Mouse (Mus musculus): Measurements from ENCODE around the gene Pde4b.

The Pde4b gene

DNA sequence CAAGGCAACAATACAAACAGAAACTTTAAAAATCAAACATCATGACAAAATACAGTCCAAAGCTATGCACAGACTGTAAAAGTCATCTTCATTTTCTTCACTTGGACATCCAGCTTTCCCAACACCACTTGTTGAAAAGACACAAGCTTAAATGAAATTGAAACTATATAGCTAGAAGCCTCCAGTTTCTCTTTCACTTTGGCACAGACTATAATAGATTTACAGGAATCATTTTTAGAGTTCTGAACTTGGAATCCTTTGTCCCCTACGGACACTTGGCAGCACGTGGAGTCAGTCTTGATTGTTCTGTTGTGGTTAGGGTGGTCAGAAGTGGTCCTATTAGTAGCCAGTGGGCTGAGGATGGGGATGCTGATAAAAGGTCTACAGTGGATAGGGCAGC is 191.6 kb downstream of the Pde4b start:
- DNase-seq (ENCODE audit: low read depth in 1 of 2, low spot score in 2 of 2), result no peak

DNA sequence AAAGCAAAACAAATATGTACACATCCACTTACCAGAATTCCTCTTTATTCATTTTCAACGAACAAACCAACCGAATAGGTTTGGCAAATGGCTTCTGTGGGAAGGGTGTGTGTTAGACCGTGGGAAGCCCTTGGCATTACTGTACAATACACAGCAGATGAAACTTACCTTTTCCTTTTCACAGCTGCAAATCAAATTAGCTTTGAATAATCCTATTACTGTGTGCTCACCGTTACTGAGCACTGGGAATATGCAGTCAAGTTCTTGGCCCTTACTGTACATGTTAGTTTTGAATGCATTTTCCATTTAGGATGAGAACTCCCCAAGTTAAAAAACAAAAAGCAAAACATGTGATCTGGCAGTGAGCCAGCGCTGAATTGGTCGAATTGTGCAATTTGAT is 199.8 kb downstream of the Pde4b start:
- DNase-seq (ENCODE audit: low read depth in 1 of 2, low spot score in 2 of 2), result no peak

DNA sequence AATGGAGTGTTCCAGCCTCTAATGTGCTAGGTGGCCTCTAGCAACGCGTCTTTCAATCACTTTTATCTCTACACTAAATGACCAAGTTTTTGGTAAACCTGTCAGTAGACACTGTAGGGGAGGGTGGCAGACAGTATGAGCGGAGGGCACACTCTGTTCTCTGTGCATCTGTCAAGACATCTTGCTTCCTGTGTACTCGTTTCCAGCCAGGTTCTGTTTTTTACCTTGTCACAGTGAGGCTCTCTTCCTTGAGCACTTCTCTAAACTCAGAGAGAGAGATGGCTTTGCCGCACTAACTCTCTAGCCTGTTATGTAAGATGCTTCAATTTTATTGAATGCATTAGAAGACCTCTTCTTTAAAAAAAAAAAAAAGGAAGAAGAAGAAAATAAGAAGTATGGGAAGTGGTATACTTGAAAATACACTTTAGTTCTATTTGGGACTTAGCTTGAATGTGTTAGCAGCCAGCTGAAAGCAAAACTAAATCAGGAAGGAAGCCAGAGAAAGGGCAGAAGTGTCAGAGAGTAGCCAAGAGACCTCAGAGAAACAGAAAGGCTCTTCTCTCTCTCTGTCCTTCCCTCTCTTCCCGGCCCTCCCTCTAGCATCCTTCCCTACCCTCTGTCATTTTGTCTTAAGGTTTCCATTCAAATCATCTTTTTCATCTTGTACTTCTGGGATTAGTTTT is 202.8 kb downstream of the Pde4b start:
- no peak for DNase-seq (ENCODE audit: low read depth in 1 of 2, low spot score in 2 of 2)

DNA sequence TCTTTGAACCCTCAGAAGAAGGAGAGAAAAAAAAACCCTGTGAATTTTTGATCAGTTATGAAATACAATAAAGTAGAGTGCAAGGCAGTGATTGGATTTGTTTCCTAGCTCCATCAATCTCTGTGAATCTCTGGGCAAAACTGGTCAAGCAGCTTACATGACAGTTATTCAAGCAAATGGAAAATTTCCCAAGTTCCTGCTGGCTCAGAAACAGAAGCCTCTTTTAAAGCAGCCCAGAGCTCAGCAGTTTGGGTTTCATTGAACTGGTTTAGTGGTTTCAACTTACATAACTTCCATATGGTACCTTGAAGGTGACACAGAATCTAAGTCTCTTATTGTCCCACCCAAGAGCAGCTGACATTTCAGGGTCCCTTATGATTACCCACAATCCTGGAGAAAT is 210.2 kb downstream of the Pde4b start:
- DNase-seq (ENCODE audit: low read depth in 1 of 2, low spot score in 2 of 2), result no peak

DNA sequence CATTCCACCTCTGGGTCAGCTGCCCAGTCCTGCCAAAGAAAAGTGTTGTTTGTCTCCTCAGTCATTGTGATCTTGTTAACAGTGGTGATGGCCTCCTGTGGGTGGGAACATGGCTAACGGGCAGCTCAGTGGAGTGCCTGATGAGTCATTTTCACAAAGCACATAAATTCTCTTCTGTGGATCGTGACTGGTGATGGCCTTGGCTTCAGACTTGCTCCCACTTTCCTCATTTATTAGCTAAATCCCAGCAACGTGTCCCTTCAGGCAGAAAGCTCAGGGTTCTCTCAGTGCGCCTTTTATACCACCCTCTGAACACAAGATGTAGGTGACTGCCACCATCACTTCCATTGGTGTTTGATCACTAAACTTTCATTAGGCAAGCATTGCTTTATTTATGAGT is 215.2 kb downstream of the Pde4b start:
- no peak for DNase-seq (ENCODE audit: low read depth in 1 of 2, low spot score in 2 of 2)

DNA sequence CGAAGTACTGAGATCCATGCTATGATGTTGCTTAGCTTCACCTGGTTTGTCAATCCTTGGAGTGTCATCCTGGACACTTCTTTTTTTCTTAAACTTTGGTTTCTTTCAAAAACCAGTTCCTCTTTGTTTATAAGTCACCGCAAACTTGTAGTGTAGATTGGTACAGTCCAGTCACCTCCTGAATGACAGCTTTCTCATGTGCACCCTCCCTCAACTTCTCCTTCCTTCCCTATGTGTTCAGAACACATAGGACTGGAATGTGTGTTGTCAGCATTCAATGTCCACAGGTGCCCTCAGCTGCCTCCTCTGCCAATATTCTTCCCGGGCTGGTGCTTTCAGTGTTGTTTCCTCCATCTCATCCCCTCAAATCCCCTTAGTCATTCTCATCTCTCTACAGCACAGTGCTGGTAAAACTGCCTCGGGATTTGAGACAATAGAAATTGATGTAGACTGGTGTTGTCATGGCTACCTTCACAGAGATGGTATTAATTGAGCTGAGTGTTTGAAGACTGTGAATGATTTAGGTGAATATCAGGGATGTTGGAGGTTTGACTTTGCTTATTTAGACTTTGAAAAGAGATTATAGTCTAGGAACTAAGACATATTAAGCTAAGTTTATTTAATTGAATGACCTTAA is 220.4 kb downstream of the Pde4b start:
- DNase-seq (ENCODE audit: low read depth in 1 of 2, low spot score in 2 of 2), result no peak

DNA sequence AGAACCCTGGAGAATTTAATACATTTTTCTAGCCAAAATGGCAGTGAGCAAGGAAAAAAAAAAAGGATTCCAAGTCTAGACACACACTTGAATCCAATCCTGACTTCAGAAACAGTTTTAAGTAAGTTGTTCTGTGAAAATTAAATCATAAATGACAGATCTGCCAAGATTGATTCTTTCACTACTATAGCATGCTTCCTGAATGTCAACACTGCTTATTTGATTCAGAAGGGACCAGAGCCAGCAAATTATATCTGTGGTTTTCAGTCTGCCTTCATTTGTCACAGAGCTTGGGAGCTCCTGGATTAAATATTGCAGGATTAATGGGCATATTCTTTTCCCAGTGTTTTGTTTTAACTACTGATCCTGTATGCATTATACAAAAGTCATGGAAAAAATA is 223.3 kb downstream of the Pde4b start:
- no peak for DNase-seq (ENCODE audit: low read depth in 1 of 2, low spot score in 2 of 2)

DNA sequence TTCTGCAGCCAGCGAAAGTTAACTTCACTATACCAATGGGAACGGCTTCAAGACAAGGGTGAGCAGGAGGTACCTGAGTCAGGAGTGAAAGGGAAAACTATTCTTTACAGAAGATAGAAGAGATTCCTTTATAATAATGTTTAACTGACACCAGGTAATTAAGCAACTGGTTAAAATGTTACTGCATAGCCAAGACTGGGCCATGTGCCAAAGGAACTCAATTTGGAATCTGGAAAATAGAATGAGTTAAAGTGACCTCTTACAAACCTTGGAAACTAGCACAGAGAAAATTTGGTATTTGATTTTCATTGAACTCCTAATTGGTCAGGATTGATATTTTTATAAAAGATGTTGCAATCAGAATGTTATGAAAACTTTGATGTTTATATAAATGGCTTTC is 228.7 kb downstream of the Pde4b start:
- no peak for DNase-seq (ENCODE audit: low read depth in 1 of 2, low spot score in 2 of 2)

DNA sequence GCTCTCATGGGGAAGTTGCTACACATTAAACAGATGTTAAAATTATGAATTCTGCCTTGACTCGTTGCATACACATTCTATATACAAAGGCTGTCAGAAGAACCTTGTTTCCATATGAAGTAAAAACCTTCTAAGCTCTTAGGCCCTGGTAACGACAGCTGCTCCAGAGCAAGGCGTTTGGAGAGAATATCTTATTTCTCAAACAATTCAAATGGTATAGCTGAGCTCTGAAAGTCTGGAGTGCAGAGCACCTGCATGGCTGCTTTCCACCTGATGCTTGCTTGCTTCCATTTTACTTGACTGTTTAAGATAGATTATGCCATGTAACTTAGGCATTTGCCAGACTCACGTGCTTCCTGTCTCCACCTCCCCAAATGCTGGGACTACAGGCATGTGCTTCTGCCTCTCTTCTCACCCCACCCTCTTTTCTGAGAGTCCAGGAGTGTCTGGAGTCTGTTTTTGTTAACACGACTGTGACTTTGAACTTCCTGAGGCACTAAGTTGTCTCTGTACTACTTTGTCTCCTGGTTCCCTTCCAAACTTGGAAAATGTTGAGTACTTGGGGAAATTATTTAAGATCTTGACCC is 229.4 kb downstream of the Pde4b start:
- no peak for DNase-seq (ENCODE audit: low read depth in 1 of 2, low spot score in 2 of 2)

DNA sequence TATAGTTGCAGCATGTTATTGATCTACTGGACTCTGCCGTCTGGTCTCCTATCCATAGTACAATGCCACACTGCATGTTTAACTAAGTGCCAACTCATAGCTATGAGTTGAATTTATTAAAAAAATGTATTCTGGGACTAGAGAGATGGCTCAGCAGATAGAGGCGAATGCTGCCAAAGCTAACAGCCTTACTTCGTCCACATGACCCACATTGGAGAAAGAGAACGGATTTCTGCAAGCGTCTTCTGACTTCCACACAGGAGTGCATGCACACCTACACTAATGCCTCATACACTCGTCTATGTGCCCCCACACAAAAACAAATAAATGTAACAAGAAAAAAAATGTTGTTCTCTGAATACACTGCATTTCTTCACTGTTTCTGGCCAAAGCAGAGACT is 231.3 kb downstream of the Pde4b start:
- DNase-seq (ENCODE audit: low read depth in 1 of 2, low spot score in 2 of 2), result no peak

DNA sequence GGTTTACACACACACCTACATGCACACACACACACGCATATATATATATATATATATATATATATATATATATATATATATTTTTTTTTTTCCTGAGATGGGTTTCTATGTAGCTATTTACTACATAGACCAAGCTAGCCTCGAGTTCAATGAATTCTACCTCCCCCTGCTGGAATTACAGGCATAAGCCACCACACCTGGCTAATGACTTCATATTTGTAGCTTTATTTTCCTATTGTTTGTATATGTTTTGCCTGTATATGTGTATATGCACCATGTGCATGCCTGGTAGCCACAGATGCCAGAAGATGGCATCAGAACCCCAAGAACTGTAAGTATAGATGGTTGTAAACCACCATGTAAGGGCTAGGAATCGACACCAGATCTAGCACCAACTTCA is 234.0 kb downstream of the Pde4b start:
- DNase-seq (ENCODE audit: low read depth in 1 of 2, low spot score in 2 of 2), result no peak

DNA sequence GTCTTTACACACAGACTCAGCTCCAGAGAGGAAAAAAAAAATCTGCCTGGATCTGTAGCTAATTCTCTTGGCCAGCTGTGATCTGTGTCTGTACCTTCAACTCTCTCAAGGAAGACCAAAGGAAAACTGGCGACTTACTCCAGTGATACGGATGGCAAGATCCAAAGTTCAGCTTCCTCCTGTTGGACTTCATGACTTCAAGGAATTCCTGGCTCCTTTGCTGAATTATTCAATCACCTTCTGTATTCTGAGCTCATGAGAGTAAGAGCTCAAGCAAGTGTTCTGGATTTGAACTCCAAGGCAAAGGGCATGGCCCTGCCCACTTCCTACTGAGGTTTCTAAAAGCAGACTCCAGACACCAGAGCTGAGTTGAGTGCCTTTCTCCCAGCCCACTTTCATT is 245.0 kb downstream of the Pde4b start:
- DNase-seq (ENCODE audit: low read depth in 1 of 2, low spot score in 2 of 2), result no peak

DNA sequence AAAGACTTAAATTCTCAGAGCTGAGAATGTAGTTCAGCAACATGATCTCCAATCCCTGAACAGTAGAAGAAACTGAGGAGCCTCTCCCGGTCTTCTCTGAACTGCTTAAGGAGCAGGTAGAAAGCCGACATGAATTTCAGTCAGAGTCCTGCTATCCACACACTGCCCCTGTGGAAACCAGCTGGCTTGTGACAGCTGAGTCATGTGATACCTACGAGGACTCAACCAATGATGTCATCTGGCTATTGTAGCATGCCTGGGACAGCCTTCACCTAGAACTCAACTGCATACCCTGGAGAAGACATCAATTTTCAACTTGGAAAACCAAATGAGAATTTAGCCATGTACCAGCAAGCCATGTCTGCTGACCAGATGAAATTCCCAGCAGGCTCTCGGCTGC is 245.5 kb downstream of the Pde4b start:
- DNase-seq (ENCODE audit: low read depth in 1 of 2, low spot score in 2 of 2), result no peak

DNA sequence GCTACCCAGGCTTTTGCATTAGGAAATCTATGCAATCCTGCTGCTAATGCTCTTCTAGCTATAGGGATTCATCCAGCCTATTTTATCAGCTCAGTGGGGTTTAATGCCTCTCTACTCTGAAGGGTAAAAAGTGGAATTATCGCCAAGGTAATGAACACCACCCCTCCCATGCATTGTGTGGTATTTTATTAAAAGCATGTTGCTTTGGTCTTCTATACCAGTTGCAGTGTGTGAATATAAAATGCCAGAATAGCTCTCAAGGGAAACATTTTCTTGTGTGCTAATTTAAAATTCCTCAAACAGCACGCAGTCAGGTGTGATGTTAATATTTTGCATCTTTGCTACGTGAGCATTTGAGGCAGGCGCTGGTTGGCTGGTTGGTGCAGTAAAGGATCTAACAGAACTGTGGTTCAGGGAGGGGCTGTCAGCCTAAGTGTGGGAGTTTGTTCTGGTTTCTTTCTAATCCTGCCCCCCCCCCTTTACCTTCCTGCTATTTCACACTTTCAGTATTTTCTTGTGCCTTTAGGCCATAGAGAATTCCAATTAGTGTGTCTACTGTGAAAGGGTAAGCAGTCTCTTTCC is 259.7 kb downstream of the Pde4b start:
- no peak for DNase-seq (ENCODE audit: low read depth in 1 of 2, low spot score in 2 of 2)

DNA sequence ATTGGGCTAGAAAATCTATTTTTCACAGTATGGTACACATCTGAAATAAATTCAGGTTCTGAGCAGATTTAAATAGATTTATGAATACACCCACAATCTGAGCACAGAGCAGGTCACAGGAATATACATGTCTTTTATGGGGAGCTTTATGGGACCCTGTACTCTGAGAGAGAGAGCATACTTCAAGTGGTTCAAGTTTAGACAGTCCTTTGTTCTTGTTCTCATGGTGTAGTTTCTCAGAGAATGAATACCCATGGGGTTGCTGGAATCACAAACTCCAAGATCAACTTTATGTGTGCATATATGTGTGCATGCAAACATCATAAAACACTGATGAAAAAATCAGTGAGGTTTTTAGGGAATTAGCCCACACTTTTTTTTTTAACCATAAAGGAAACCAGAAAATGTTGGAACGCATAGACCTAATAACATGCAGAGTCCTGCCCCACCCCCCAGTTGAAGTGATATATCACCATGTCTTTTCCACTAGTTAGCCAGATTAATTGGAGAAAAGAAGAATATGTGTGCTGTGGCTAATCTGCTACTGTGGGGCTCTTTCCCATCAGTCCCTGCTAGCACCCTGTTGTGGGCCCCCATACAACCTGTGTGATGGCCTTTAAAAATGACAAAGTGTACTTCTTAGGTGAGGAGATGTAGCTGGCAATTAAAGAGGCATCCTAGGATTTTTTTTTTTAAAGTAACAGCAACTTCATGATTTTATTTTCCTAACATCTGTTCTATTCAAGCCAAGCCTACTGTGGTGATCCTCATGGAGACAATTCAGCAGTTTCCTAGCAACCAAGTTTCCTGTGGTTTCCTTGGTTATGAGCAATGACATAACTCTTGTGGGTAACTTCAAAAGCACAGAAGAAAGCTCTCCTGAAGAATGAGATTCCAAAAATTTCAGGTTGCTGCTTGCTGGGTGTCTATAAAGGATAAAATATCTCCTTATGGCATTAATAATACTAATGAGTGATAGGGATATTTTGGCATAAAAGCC is 264.4 kb downstream of the Pde4b start:
- DNase-seq (ENCODE audit: low read depth in 1 of 2, low spot score in 2 of 2), result no peak

DNA sequence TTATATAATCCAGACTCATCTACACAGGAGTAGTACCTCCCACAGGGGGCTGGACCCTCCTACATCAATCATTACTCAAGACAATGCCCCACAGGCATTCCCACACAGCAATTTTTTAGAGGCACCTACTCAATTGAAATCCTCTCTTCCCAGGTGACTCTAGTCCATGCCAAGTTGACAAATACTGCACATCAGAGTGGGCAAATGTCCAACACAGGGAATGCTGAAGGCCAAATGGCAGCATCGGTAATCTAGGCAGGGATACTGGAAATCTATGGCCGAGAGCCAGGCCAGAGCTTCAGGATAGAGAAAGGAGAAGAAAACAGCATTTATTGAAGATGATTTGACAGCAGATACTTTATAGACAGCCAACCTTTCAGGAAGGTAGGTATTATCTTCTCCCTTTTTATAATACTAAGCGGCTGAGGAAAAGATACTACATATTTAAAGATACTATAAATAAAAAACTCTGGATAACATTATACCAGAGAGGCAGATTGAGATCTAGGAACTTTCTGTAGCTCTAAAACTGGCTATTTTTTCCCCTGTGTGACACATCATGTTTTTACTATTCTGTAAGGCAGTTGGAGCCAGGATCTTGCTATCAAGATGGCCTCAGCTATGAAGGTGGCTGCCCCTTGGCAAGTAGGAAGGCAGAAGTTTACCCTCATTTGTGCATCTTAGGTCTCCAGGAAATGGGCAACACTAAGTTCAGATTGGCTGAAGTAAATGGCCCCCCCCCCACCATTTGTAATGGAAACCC is 266.5 kb downstream of the Pde4b start:
- DNase-seq (ENCODE audit: low read depth in 1 of 2, low spot score in 2 of 2), result no peak

DNA sequence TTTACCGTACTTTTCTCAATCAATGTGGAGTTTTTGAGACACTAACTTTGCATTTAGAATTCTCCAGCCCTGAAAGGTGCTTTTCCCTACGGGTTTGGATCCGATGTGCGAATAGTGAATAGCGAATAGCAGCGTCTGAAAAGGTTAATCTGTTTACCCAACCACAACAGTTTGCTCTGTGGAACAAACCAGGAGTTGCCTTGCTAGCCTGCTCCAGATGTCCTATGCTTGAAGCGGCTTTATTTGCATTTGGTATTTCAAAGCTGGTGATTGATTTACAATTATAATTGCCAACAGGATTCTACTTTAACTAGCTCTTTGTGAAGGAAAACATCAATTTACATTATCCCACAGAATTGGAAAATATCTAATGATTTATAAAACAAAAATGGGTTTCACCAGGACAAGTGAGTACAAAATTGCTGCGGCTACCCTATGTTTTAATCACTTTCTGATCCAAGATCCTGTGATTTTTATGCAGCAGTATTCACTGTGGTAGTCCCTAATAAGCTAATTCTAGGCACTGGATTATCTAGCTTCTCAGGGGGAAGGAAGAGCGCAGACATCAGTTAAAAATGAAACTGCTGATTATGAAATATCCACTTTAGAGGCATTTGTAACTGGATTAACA is 280.9 kb downstream of the Pde4b start:
- no peak for DNase-seq (ENCODE audit: low read depth in 1 of 2, low spot score in 2 of 2)

DNA sequence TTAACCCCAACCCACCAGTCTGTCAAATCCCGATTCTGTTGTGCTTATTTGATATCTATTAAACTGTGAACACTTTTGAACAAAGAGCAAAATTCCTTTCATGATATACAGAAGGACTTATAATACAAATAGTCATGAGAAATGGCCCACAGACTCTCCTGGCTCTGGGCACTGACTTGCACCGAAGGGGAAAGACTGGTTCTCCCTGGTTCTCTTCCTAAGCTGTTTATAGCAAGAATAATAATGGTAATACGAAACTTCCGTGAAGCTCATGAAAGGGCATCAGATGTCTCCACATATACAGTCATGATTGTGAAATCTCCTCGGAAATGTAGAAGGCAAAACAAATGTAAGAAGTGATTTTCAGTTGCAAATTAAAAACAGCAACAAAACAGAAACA is 287.3 kb downstream of the Pde4b start:
- no peak for DNase-seq (ENCODE audit: low read depth in 1 of 2, low spot score in 2 of 2)

DNA sequence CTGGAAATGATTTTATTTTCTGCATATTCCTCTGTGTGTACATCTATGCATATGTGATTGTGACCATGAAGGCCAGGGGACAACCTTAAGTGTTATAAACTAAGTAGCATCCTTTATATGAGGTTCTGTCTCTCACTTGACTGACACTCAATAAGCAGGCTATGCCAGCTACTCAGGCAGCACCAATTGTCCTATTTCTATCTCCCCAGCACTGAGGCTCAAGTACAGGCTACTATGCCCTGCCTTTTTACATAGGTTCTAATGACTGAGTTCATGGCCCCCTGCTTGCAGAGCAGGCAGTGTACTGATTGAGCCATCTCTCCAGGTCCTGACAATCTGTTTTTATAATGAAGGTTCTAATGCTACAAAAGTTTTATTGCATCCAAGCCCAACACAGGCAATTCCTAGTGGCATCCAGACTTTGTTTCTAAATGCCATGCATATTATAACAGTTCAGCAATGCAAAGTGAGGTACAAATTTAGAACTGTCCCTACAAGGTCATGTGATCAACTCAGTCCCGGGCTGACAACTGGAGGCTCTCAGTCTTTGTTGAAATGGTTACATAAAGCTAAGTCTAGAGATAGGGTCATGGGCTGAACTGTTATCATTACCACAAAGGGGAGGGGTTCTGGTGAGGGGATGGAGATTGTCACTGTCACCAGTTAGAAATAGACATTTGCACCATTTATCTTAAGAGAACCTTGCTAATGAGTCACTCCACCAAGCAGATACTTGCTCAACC is 295.6 kb downstream of the Pde4b start:
- no peak for DNase-seq (ENCODE audit: low read depth in 1 of 2, low spot score in 2 of 2)
